Mouse (Mus musculus) bone marrow, adult 2 months (tissue): Measurements from ENCODE around the gene Ints3. TPM values are rescaled to one million over a fixed set of nuclear protein-coding genes. Genes with fewer than 3 reads are reported as not detected.

Source experiments
- H3K27ac ChIP-seq: fragments of 200-500 bp; 2 replicates; pipeline ENCODE4 v1.5.1; 2012; ENCODE audit warnings: low read depth, mild to moderate bottlenecking, control low read depth, inconsistent platforms, low read length; ENCODE audit not compliant: control insufficient read depth, poor library complexity, insufficient read depth
- H3K4me1 ChIP-seq: fragments of 200-500 bp; 2 replicates; pipeline ENCODE4 v1.6.1; 2011; ENCODE audit warnings: low read length; ENCODE audit not compliant: control insufficient read depth, insufficient read depth
- H3K4me3 ChIP-seq: fragments of 200-500 bp; replicated peaks from 2 replicates; pipeline ENCODE3; 2011; ENCODE audit warnings: mild to moderate bottlenecking, low read depth, low read length, control low read depth; ENCODE audit not compliant: control insufficient read depth
- CTCF ChIP-seq: fragments of 200-500 bp; IDR thresholded peaks from 2 replicates; pipeline ENCODE4 v1.5.1; 2011; ENCODE audit warnings: low read length, control low read depth; ENCODE audit not compliant: control insufficient read depth, insufficient read depth
- POLR2A ChIP-seq: fragments of 200-500 bp; IDR thresholded peaks from 2 replicates; pipeline ENCODE4 v1.6.1; 2011; ENCODE audit warnings: low read depth, mild to moderate bottlenecking, control low read depth, low read length, borderline replicate concordance; ENCODE audit not compliant: control insufficient read depth
- WGBS: fragments of 180-500 bp; shearing (Covaris S2); methylation state at CpG from one replicate; pipeline ENCODE4 v1.1.7; 2018; 5-methylcytosine and 5-hydroxymethylcytosine counted together
- polyA plus RNA-seq: library from polyadenylated mRNA; stranded (reverse); fragments of >200 nt; gene quantifications from 2 replicates; pipeline ENCODE4 v1.2.4, GENCODE M21; 2011; ENCODE audit warnings: low replicate concordance; ENCODE audit not compliant: missing spikeins, insufficient read depth, insufficient read length

Ints3 gene
- polyA plus RNA-seq, 1 experiment: 21.2 TPM

- no peaks in the 10 kb centered on the region for H3K4me1 ChIP-seq
- WGBS: 2% methylated on average over 75 of the region's 75 CpGs
These were observed 31.8 kb upstream of the Ints3 start for GRCm38 (mm10) chr3:90465081-90465685.

DNA sequence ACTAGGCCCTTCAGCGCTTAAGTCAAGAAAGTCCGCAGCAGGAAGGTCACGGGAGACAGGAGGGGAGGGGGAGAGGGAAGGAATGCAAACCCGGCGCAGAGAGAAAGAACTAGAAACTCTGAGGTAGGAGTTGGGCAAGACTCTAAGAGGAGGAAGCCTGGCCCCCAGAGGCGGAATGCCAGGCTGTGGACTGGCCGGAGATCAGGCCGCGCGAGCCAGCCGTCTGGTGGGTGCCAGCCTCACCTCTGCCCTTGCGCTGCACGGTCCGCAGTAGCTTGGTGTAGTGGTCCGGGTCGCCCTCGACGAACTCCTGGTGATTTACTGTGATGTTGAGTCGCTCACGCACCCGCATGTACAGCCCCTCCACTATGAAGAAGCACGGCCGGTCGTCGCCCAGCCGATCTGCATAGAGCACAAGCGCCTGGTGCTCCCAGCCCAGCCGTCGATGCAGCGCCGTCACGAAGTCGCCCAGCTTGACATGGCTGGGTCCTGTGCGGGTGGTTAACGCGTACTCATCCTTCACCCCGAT is 31.2 kb upstream of the Ints3 start:
- Histone ChIP-seq H3K27ac (no peak overlapping the region; the same call in 1 of the 2 replicates), H3K4me1 (no peaks in the 10 kb centered on the region), H3K4me3 (peak overlapping the region; percentile 5)
- WGBS: 17% methylated on average over 37 of the region's 37 CpGs
- no peak for TF ChIP-seq POLR2A
- no peak for TF ChIP-seq CTCF

More at GRCm38 (mm10) chr3:90465081-90465685, 31.8 kb upstream of the Ints3 start:
- no peak for TF ChIP-seq CTCF
- H3K27ac ChIP-seq: no peak overlapping the region; the same call in 1 of the 2 replicates
- peak overlapping the region; percentile 29 for H3K4me3 ChIP-seq

- H3K4me1 ChIP-seq: no peaks in the 10 kb centered on the region
- no peak overlapping the region for H3K27ac ChIP-seq
- 62% methylated on average over 7 of the region's 7 CpGs for WGBS
- H3K4me3 ChIP-seq: no peak overlapping the region
- TF ChIP-seq CTCF (no peak), POLR2A (no peak)
These were observed 29.2 kb upstream of the Ints3 start for GRCm38 (mm10) chr3:90462579-90462978.

- no peak overlapping the region for H3K27ac ChIP-seq
- H3K4me1 ChIP-seq: no peaks in the 10 kb centered on the region
- no peak overlapping the region for H3K4me3 ChIP-seq
- TF ChIP-seq POLR2A (no peak), CTCF (no peak)
- 85% methylated on average over 3 of the region's 3 CpGs for WGBS
These were observed 28.5 kb upstream of the Ints3 start for GRCm38 (mm10) chr3:90461935-90462334.

- TF ChIP-seq POLR2A (no peak), CTCF (no peak)
- no peaks in the 10 kb centered on the region for H3K4me1 ChIP-seq
- no peak overlapping the region for H3K27ac ChIP-seq
- H3K4me3 ChIP-seq: no peak overlapping the region
- WGBS: 67% methylated on average over 5 of the region's 5 CpGs
These were observed 26.9 kb upstream of the Ints3 start for GRCm38 (mm10) chr3:90460315-90460714.

DNA sequence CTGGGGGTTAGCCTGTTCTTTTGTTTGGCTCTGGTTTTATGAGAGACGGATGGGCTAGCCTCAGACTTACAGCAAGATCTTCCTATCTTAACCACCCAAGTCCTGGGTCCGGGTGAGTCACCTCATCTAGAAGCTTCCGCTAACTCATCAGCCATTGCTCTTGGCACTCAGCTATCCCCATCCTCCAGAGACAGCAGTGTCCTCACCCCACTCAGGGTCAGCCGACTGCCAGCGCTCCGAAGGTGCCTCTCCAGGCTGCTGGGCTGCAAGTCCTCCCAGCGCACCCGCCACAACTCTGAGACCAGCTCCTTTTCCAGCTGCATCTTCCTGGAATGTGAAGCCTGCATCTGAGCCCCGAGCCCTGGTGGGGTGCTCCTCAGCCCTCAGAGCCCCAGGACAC is 26.3 kb upstream of the Ints3 start:
- no peak overlapping the region for H3K4me3 ChIP-seq
- H3K4me1 ChIP-seq: no peaks in the 10 kb centered on the region
- no peak for TF ChIP-seq CTCF
- TF ChIP-seq POLR2A: no peak
- 85% methylated on average over 9 of the region's 9 CpGs for WGBS
- H3K27ac ChIP-seq: no peak overlapping the region

DNA sequence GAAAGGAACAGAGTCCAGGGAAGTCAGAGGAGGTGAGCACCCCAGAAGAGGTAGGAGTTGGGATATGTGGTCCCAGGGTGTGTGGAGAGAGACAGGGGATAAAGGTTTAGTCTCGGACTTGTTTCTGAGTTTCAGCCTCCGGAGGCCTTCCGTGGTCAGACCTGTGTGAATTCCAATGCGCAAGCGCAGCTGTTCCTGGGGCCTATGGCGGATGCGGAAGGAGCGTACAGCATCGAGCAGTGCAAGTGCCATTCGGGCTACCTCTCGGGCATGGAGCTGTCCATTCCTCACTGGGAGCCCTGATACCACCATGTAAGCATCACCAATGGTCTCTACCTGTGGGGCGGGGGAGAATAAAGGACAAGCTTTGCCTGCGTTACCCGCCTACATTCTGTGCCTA is 21.5 kb upstream of the Ints3 start:
- Histone ChIP-seq H3K4me1 (no peaks in the 10 kb centered on the region), H3K4me3 (no peak overlapping the region), H3K27ac (no peak overlapping the region)
- TF ChIP-seq POLR2A: no peak
- no peak for TF ChIP-seq CTCF
- 92% methylated on average over 14 of the region's 14 CpGs for WGBS

DNA sequence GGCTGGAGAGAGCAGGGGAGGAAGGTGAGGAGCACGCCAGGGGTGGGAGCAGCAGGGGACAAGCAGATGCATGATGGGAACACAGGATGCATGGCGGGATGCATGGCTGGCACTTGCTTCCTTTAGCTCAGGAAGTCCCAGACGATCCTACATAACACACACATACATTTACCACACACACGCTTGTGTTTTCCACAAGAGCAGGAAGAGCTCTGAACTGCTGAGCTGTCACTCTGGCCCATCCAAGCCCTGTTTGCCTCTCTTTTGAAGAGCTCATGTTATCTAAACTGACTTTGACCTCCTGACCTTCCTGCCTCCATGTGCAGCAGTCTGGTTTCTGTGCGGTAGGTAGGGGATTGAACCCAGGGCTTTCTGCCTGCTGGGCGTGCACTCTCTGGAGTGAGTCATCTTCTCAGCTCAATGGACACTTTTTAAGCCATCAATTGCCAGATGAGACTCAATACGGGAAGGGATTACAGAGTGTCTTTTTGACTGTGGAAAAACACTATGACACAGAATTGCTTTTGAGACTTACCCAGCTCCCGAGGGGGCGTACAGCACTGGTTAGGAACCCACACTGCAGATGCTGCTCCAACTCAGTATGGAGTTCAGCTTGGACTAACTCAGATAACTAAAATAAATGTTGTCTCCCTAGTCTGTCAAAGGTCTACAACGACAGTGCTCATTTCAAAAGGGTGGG is 18.1 kb upstream of the Ints3 start:
- Histone ChIP-seq H3K4me3 (no peak overlapping the region), H3K4me1 (no peaks in the 10 kb centered on the region), H3K27ac (no peak overlapping the region)
- TF ChIP-seq CTCF (no peak), POLR2A (no peak)
- 53% methylated on average over 10 of the region's 10 CpGs for WGBS
